Mouse (Mus musculus): ENCODE measurements around the gene 2010111I01Rik. TPM values are rescaled to one million over a fixed set of nuclear protein-coding genes. Genes with fewer than 3 reads are reported as not detected.

2010111I01Rik gene
- polyA plus RNA-seq, 1 experiment from 2014 or later = 30.9 TPM

- Histone ChIP-seq H3K27ac (replicated peaks) (no peak overlapping the region), H3K9me3 (no peaks in the 10 kb centered on the region), H3K27me3 (no peaks in the 10 kb centered on the region), H3K4me3 (no peak overlapping the region), H3K9ac (replicated peaks) (no peak overlapping the region), H3K4me1 (peaks cover 16% of the 10 kb centered on the region), H3K4me2 (replicated peaks) (no peak overlapping the region), H3K36me3 (no peaks in the 10 kb centered on the region)
- WGBS = 33% methylated on average over 10 of the region's 10 CpGs
- no peak for ATAC-seq (replicated peaks)
Observed at GRCm38 (mm10) chr13:63112598-63113372, 148.1 kb downstream of the 2010111I01Rik start.

GRCm38 (mm10) chr13:63113881-63114301, 149.2 kb downstream of the 2010111I01Rik start:
- no peak overlapping the region for H3K27ac ChIP-seq (replicated peaks)
- 32% methylated on average over 4 of the region's 4 CpGs for WGBS

GRCm38 (mm10) chr13:63115187-63115784, 150.6 kb downstream of the 2010111I01Rik start:
- no peak for ATAC-seq (replicated peaks)
- no peak overlapping the region for H3K27ac ChIP-seq (replicated peaks)
- no peak overlapping the region for H3K9ac ChIP-seq (replicated peaks)
- no peaks in the 10 kb centered on the region for H3K9me3 ChIP-seq
- no peaks in the 10 kb centered on the region for H3K27me3 ChIP-seq
- no peak overlapping the region for H3K4me2 ChIP-seq (replicated peaks)
- H3K4me3 ChIP-seq = no peak overlapping the region
- no peaks in the 10 kb centered on the region for H3K36me3 ChIP-seq
- peaks cover 16% of the 10 kb centered on the region for H3K4me1 ChIP-seq
- 83% methylated on average over 3 of the region's 3 CpGs for WGBS

More at GRCm38 (mm10) chr13:63113881-63114301, 149.2 kb downstream of the 2010111I01Rik start:
- H3K9ac ChIP-seq (replicated peaks) = no peak overlapping the region
- H3K9me3 ChIP-seq = no peaks in the 10 kb centered on the region
- H3K4me3 ChIP-seq = no peak overlapping the region
- no peaks in the 10 kb centered on the region for H3K27me3 ChIP-seq
- no peaks in the 10 kb centered on the region for H3K36me3 ChIP-seq
- peaks cover 16% of the 10 kb centered on the region for H3K4me1 ChIP-seq
- ATAC-seq (replicated peaks) = no peak
- H3K4me2 ChIP-seq (replicated peaks) = no peak overlapping the region

- H3K36me3 ChIP-seq = no peaks in the 10 kb centered on the region
- H3K27ac ChIP-seq (replicated peaks) = no peak overlapping the region
- peaks cover 6% of the 10 kb centered on the region for H3K4me1 ChIP-seq
- no peak overlapping the region for H3K9ac ChIP-seq (replicated peaks)
- WGBS = 84% methylated on average over 3 of the region's 3 CpGs
- no peak overlapping the region for H3K4me3 ChIP-seq
- no peak overlapping the region for H3K4me2 ChIP-seq (replicated peaks)
- no peaks in the 10 kb centered on the region for H3K27me3 ChIP-seq
- H3K9me3 ChIP-seq = no peaks in the 10 kb centered on the region
- ATAC-seq (replicated peaks) = no peak
Observed at GRCm38 (mm10) chr13:63117495-63118184, 152.9 kb downstream of the 2010111I01Rik start.

GRCm38 (mm10) chr13:63118682-63119081, 154.0 kb downstream of the 2010111I01Rik start:
- 92% methylated on average over 3 of the region's 3 CpGs for WGBS

GRCm38 (mm10) chr13:63120296-63120695, 155.6 kb downstream of the 2010111I01Rik start:
- H3K9me3 ChIP-seq = no peaks in the 10 kb centered on the region
- no peak overlapping the region for H3K9ac ChIP-seq (replicated peaks)
- no peak overlapping the region for H3K4me2 ChIP-seq (replicated peaks)
- ATAC-seq (replicated peaks) = no peak
- H3K36me3 ChIP-seq = no peaks in the 10 kb centered on the region
- no peaks in the 10 kb centered on the region for H3K27me3 ChIP-seq
- no peak overlapping the region for H3K27ac ChIP-seq (replicated peaks)
- no peak overlapping the region for H3K4me3 ChIP-seq
- 85% methylated on average over 2 of the region's 2 CpGs for WGBS
- no peaks in the 10 kb centered on the region for H3K4me1 ChIP-seq

More at GRCm38 (mm10) chr13:63118682-63119081, 154.0 kb downstream of the 2010111I01Rik start:
- no peak overlapping the region for H3K9ac ChIP-seq (replicated peaks)
- no peaks in the 10 kb centered on the region for H3K36me3 ChIP-seq
- no peak overlapping the region for H3K4me3 ChIP-seq
- H3K4me1 ChIP-seq = no peaks in the 10 kb centered on the region
- no peak overlapping the region for H3K27ac ChIP-seq (replicated peaks)
- no peak overlapping the region for H3K4me2 ChIP-seq (replicated peaks)
- no peaks in the 10 kb centered on the region for H3K27me3 ChIP-seq
- no peaks in the 10 kb centered on the region for H3K9me3 ChIP-seq
- no peak for ATAC-seq (replicated peaks)

- Histone ChIP-seq H3K27me3 (no peaks in the 10 kb centered on the region), H3K9me3 (0 out of 2 replicates have a peak, but pooled peaks cover 1% of the 10 kb centered on the region), H3K4me2 (replicated peaks) (no peak overlapping the region), H3K9ac (replicated peaks) (no peak overlapping the region), H3K36me3 (no peaks in the 10 kb centered on the region), H3K27ac (replicated peaks) (no peak overlapping the region), H3K4me1 (no peaks in the 10 kb centered on the region), H3K4me3 (no peak overlapping the region)
- WGBS = 90% methylated on average over 4 of the region's 4 CpGs
- ATAC-seq (replicated peaks) = no peak
Observed at GRCm38 (mm10) chr13:63121747-63122146, 157.1 kb downstream of the 2010111I01Rik start.

GRCm38 (mm10) chr13:63126206-63126605, 161.5 kb downstream of the 2010111I01Rik start:
- H3K4me3 ChIP-seq = no peak overlapping the region
- no peaks in the 10 kb centered on the region for H3K27me3 ChIP-seq
- no peaks in the 10 kb centered on the region; the same call in 1 of the 2 replicates for H3K36me3 ChIP-seq
- WGBS = 46% methylated on average over 3 of the region's 3 CpGs
- no peak for ATAC-seq (replicated peaks)
- H3K9me3 ChIP-seq = peaks cover 13% of the 10 kb centered on the region
- H3K4me2 ChIP-seq (replicated peaks) = no peak overlapping the region
- no peak overlapping the region for H3K9ac ChIP-seq (replicated peaks)
- H3K4me1 ChIP-seq = no peaks in the 10 kb centered on the region
- no peak overlapping the region for H3K27ac ChIP-seq (replicated peaks)

- Histone ChIP-seq H3K9me3 (peaks cover 13% of the 10 kb centered on the region), H3K4me1 (no peaks in the 10 kb centered on the region), H3K4me3 (no peak overlapping the region), H3K27ac (replicated peaks) (no peak overlapping the region), H3K36me3 (no peaks in the 10 kb centered on the region; the same call in 1 of the 2 replicates), H3K27me3 (no peaks in the 10 kb centered on the region), H3K9ac (replicated peaks) (no peak overlapping the region), H3K4me2 (replicated peaks) (no peak overlapping the region)
- no peak for ATAC-seq (replicated peaks)
- WGBS = 96% methylated on average over 1 of the region's 1 CpGs
Observed at GRCm38 (mm10) chr13:63127516-63127915, 162.8 kb downstream of the 2010111I01Rik start.

- H3K9me3 ChIP-seq = no peaks in the 10 kb centered on the region
- no peak for ATAC-seq (replicated peaks)
- H3K36me3 ChIP-seq = no peaks in the 10 kb centered on the region
- no peak overlapping the region for H3K4me3 ChIP-seq
- H3K4me2 ChIP-seq (replicated peaks) = no peak overlapping the region
- H3K9ac ChIP-seq (replicated peaks) = no peak overlapping the region
- 83% methylated on average over 5 of the region's 5 CpGs for WGBS
- no peak overlapping the region for H3K27ac ChIP-seq (replicated peaks)
- no peaks in the 10 kb centered on the region for H3K27me3 ChIP-seq
- 0 out of 2 replicates have a peak, but pooled peaks cover 6% of the 10 kb centered on the region for H3K4me1 ChIP-seq
Observed at GRCm38 (mm10) chr13:63134879-63135421, 170.3 kb downstream of the 2010111I01Rik start.

- Histone ChIP-seq H3K27me3 (no peaks in the 10 kb centered on the region), H3K9me3 (no peaks in the 10 kb centered on the region), H3K4me1 (0 out of 2 replicates have a peak, but pooled peaks cover 6% of the 10 kb centered on the region), H3K27ac (replicated peaks) (no peak overlapping the region), H3K9ac (replicated peaks) (no peak overlapping the region), H3K36me3 (no peaks in the 10 kb centered on the region), H3K4me2 (replicated peaks) (no peak overlapping the region), H3K4me3 (no peak overlapping the region)
- 91% methylated on average over 7 of the region's 7 CpGs for whole genome bisulfite sequencing
- ATAC-seq (replicated peaks) = no peak
Observed at GRCm38 (mm10) chr13:63135994-63136393, 171.3 kb downstream of the 2010111I01Rik start.

GRCm38 (mm10) chr13:63136775-63137174, 172.1 kb downstream of the 2010111I01Rik start:
- Histone ChIP-seq H3K27me3 (no peaks in the 10 kb centered on the region), H3K27ac (replicated peaks) (no peak overlapping the region), H3K4me2 (replicated peaks) (no peak overlapping the region), H3K36me3 (no peaks in the 10 kb centered on the region), H3K4me3 (no peak overlapping the region), H3K9ac (replicated peaks) (no peak overlapping the region), H3K9me3 (no peaks in the 10 kb centered on the region), H3K4me1 (0 out of 2 replicates have a peak, but pooled peaks cover 6% of the 10 kb centered on the region)
- 84% methylated on average over 1 of the region's 1 CpGs for WGBS
- no peak for ATAC-seq (replicated peaks)
